Mouse (Mus musculus): ENCODE data around the gene Mpv17l.

GRCm38 (mm10) chr16:13994502-13994901, 91.5 kb downstream of the Mpv17l start:
- TF ChIP-seq CTCF (IDR thresholded peaks at IDR 0.05; ENCODE audit: low read depth) = no peak
- no peak for TF ChIP-seq EP300 (IDR thresholded peaks at IDR 0.05; ENCODE audit: low read depth)
